Mouse (Mus musculus) thymus, postnatal 36 days (tissue): ENCODE results near the gene Otx2.
"Not testable (repeated sequence)": the region's sequence is repeated elsewhere in the genome, so short reads cannot be mapped to it uniquely, and the experiment has no call there.

Experiments used
- DNase-seq, 2 experiments: peaks; one replicate each; pipeline ENCODE4 v3.0.0; 2022; ENCODE audit warnings: mixed read lengths in 2 of 2

Otx2 gene

GRCm38 (mm10) chr14:48652256-48652655, 21.4 kb downstream of the Otx2 start:
- DNase-seq = no peak

GRCm38 (mm10) chr14:48651471-48652211, 22.0 kb downstream of the Otx2 start:
- no peak for DNase-seq

GRCm38 (mm10) chr14:48641462-48642395, 31.9 kb downstream of the Otx2 start:
- no peak for DNase-seq

GRCm38 (mm10) chr14:48633141-48633540, 40.5 kb downstream of the Otx2 start:
- no peak for DNase-seq

GRCm38 (mm10) chr14:48632335-48632734, 41.3 kb downstream of the Otx2 start:
- DNase-seq = no peak

GRCm38 (mm10) chr14:48631486-48631885, 42.1 kb downstream of the Otx2 start:
- no peak for DNase-seq

- no peak for DNase-seq
These were observed 44.2 kb downstream of the Otx2 start for GRCm38 (mm10) chr14:48629404-48629803.

- no peak for DNase-seq
These were observed 47.3 kb downstream of the Otx2 start for GRCm38 (mm10) chr14:48626271-48626670.

GRCm38 (mm10) chr14:48625331-48625694, 48.3 kb downstream of the Otx2 start:
- DNase-seq = no peak

GRCm38 (mm10) chr14:48624596-48625330, 48.9 kb downstream of the Otx2 start:
- no peak for DNase-seq

- not testable (repeated sequence) for DNase-seq
These were observed 50.9 kb downstream of the Otx2 start for GRCm38 (mm10) chr14:48622726-48623125.

- no peak for DNase-seq
These were observed 57.3 kb downstream of the Otx2 start for GRCm38 (mm10) chr14:48616361-48616760.

- DNase-seq = no peak
These were observed 64.8 kb downstream of the Otx2 start for GRCm38 (mm10) chr14:48608641-48609310.
